Mouse (Mus musculus): ENCODE data around the gene Slc4a1. TPM values are rescaled to one million over a fixed set of nuclear protein-coding genes. Genes with fewer than 3 reads are reported as not detected.

Slc4a1 gene
- polyA plus RNA-seq, 1 experiment from 2014 or later: 2.8 TPM

DNA sequence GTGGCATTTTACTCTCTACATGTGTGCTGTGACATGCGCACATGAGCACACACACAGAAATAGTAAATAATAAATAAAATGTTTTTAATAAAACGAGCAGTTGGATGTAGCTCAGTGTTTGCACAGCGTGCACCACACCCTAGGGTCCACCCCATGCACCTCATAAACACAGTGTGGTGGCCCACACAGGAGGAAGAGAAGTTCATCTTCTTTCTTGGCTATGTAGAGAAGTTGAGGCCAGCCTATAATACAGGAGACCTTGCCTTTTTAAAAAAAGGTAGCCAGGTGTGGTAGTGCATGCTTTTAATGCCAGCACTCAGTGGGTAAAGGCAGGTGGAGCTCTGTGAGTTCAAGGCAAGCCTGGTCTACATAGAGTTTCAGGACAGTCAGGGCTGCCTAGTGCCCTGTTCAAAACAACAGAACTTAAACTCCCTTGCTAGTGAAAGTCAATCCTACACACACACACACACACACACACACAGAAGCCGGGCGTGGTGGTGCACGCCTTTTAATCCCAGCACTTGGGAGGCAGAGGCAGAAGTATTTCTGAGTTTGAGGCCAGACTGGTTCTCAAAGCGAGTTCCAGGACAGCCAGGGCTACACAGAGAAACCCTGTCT lies 8.2 kb upstream of the Slc4a1 start:
- Histone ChIP-seq H3K9ac (ENCODE audit: low read length) (no peak overlapping the region), H3K4me1 (replicated peaks; ENCODE audit: control insufficient read depth, insufficient read depth, low read length) (peaks cover 8% of the 10 kb centered on the region), H3K4me2 (ENCODE audit: low read length) (no peak overlapping the region), H3K27me3 (replicated peaks; ENCODE audit: control insufficient read depth, insufficient read depth, low read length) (no peaks in the 10 kb centered on the region), H3K9me3 (ENCODE audit: control insufficient read depth, low read length) (peaks cover 5% of the 10 kb centered on the region; the same call in 1 of the 2 replicates), H3K4me3 (ENCODE audit: low read depth, low read length) (no peak overlapping the region), H3K27ac (ENCODE audit: low read depth) (no peak overlapping the region), H3K36me3 (ENCODE audit: control insufficient read depth, insufficient read depth, low read length) (no peaks in the 10 kb centered on the region)
- ATAC-seq (replicated peaks; ENCODE audit: low FRiP score, low TSS enrichment, low read depth) (no peak), DNase-seq (ENCODE audit: low spot score) (no peak)
- 83% methylated on average over 7 of the region's 7 CpGs for WGBS

DNA sequence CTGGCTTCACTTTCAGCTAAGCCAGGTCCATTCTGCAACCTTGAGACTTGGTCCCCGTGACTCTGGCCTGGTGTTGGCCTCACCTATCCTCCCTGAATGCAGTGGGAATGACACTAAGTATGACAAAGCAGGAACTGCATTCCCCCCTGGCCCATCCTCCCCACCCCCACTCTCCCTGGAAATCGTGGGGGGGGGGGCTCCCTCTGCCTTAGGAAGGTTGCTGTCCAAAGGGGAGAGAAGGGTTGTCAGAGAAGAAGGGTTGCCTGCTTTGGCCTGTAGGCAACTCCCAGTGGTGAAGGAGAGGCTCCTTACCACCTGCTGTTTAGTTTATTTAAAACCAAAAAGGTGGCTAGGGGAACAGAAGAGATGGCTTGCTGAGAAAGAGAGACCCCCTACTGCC lies 7.6 kb upstream of the Slc4a1 start:
- no peak overlapping the region for H3K27ac ChIP-seq (ENCODE audit: low read depth)
- no peak overlapping the region for H3K9ac ChIP-seq (ENCODE audit: low read length)
- DNase-seq (ENCODE audit: low spot score) (no peak), ATAC-seq (replicated peaks; ENCODE audit: low FRiP score, low TSS enrichment, low read depth) (no peak)
- no peak overlapping the region for H3K4me3 ChIP-seq (ENCODE audit: low read depth, low read length)
- peaks cover 8% of the 10 kb centered on the region for H3K4me1 ChIP-seq (replicated peaks; ENCODE audit: control insufficient read depth, insufficient read depth, low read length)
- WGBS: 36% methylated on average over 2 of the region's 2 CpGs
- no peaks in the 10 kb centered on the region for H3K36me3 ChIP-seq (ENCODE audit: control insufficient read depth, insufficient read depth, low read length)
- no peak overlapping the region for H3K4me2 ChIP-seq (ENCODE audit: low read length)
- no peaks in the 10 kb centered on the region for H3K27me3 ChIP-seq (replicated peaks; ENCODE audit: control insufficient read depth, insufficient read depth, low read length)
- H3K9me3 ChIP-seq (ENCODE audit: control insufficient read depth, low read length): peaks cover 1% of the 10 kb centered on the region; the same call in 1 of the 2 replicates

DNA sequence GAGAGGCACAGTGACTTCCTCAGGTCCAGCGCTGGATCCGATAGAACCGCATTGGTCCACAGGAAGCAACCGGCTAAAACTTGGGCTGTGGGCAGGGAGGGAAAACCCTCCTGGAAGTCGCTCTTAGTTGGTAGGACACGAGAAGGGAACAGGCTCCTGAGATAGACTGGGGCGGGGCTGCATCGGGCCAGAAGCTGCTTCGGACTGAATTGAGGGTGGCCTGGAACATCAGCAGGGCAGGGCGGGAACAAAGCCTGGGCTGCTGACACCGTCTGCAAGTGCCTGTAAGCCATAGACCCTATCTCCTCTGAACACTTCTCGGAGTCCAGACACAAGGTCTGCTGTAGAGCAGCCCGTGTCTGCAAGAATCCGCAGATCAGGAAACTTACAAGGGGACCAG lies 6.9 kb upstream of the Slc4a1 start:
- Histone ChIP-seq H3K4me1 (replicated peaks; ENCODE audit: control insufficient read depth, insufficient read depth, low read length) (peaks cover 8% of the 10 kb centered on the region), H3K27me3 (replicated peaks; ENCODE audit: control insufficient read depth, insufficient read depth, low read length) (no peaks in the 10 kb centered on the region), H3K9me3 (ENCODE audit: control insufficient read depth, low read length) (no peaks in the 10 kb centered on the region), H3K4me2 (ENCODE audit: low read length) (no peak overlapping the region), H3K27ac (ENCODE audit: low read depth) (no peak overlapping the region), H3K36me3 (ENCODE audit: control insufficient read depth, insufficient read depth, low read length) (no peaks in the 10 kb centered on the region), H3K9ac (ENCODE audit: low read length) (no peak overlapping the region), H3K4me3 (ENCODE audit: low read depth, low read length) (no peak overlapping the region)
- 36% methylated on average over 14 of the region's 14 CpGs for WGBS
- DNase-seq (ENCODE audit: low spot score): no peak
- no peak for ATAC-seq (replicated peaks; ENCODE audit: low FRiP score, low TSS enrichment, low read depth)

DNA sequence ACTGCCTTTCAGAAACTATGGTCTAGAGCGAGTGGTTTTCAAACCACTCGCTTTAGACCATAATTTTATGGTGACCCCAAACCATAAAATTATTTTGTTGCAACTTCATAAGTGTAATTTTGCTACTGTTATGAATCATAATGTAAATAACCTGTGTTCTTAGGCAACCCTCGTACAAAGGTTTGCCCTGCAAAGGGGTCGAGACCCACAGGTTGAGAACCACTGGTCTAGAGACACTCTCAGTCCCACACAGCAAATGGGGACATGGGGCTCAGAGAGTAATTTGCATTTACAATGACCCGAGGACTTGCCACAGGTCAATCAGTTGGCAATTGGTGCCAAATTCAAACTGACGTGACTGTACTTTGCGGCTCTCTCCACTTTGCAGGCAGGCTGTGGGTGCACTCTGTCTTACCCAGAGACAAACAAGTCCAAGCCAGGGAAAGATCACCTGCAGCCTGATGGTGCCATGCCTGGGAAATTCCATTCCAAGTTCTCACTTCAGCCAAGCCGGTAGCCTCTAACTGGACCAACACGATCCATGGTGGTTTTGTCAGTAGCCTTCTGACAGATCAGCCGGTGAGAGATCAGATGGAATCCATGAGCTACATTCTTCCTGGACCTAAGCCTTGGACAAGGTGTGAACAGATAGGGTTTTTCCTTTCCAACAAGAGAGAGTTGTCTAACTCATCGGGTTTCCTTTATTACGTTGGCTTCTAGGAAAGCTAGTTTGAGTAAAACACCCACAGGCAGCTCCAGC lies 6.1 kb upstream of the Slc4a1 start:
- no peaks in the 10 kb centered on the region for H3K27me3 ChIP-seq (replicated peaks; ENCODE audit: control insufficient read depth, insufficient read depth, low read length)
- no peak overlapping the region for H3K9ac ChIP-seq (ENCODE audit: low read length)
- no peak overlapping the region for H3K4me3 ChIP-seq (ENCODE audit: low read depth, low read length)
- H3K27ac ChIP-seq (ENCODE audit: low read depth): no peak overlapping the region
- H3K4me1 ChIP-seq (replicated peaks; ENCODE audit: control insufficient read depth, insufficient read depth, low read length): peaks cover 8% of the 10 kb centered on the region
- no peak overlapping the region for H3K4me2 ChIP-seq (ENCODE audit: low read length)
- no peak for DNase-seq (ENCODE audit: low spot score)
- H3K36me3 ChIP-seq (ENCODE audit: control insufficient read depth, insufficient read depth, low read length): no peaks in the 10 kb centered on the region
- H3K9me3 ChIP-seq (ENCODE audit: control insufficient read depth, low read length): no peaks in the 10 kb centered on the region
- ATAC-seq (replicated peaks; ENCODE audit: low FRiP score, low TSS enrichment, low read depth): no peak
- 83% methylated on average over 12 of the region's 12 CpGs for WGBS

DNA sequence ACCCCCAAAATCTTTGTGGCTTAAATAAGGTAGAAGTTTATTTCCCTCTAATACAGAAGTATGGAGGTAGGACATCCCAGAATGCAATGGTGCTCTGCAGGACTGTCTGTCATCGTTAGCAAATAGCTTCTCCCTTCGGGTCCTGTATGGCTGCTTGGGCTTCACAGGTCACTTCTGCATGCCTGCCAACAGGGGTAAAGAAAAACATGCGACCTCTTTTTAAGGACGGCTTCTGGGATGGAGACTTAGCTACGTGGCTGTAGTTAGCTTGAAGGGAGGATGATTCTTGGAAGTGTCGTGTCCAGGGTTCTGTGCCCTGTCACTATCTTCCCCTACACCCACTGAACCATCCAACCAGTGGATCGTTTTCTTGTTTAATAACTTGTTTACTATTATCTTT lies 4.3 kb upstream of the Slc4a1 start:
- no peak for ATAC-seq (replicated peaks; ENCODE audit: low FRiP score, low TSS enrichment, low read depth)
- WGBS: 43% methylated on average over 7 of the region's 7 CpGs
- H3K9ac ChIP-seq (ENCODE audit: low read length): no peak overlapping the region
- no peaks in the 10 kb centered on the region for H3K36me3 ChIP-seq (ENCODE audit: control insufficient read depth, insufficient read depth, low read length)
- H3K27ac ChIP-seq (ENCODE audit: low read depth): no peak overlapping the region
- H3K27me3 ChIP-seq (replicated peaks; ENCODE audit: control insufficient read depth, insufficient read depth, low read length): no peaks in the 10 kb centered on the region
- no peak overlapping the region for H3K4me2 ChIP-seq (ENCODE audit: low read length)
- H3K9me3 ChIP-seq (ENCODE audit: control insufficient read depth, low read length): no peaks in the 10 kb centered on the region
- no peak for DNase-seq (ENCODE audit: low spot score)
- H3K4me3 ChIP-seq (ENCODE audit: low read depth, low read length): no peak overlapping the region
- 0 out of 2 replicates have a peak, but pooled peaks cover 3% of the 10 kb centered on the region for H3K4me1 ChIP-seq (replicated peaks; ENCODE audit: control insufficient read depth, insufficient read depth, low read length)

DNA sequence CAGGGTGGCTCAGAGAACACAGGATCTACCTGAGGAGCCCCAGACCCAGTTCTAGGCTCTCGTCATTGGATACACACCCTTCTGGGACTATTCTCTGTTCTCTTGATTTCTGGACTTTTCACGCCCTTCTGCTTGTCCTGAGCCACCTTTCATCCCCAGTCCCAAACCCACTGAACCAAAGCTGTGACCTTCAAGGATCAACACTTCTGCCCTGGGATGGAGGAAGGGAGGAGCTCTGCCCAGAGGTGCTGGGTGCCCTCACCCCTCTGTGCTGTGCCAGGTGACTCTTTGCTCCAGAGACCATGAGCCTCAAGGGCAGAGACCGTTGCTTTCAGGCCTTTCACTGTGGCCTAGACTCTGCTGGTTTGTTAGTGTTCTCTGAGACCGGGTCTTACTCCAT lies 3.3 kb upstream of the Slc4a1 start:
- H3K4me2 ChIP-seq (ENCODE audit: low read length): no peak overlapping the region
- H3K9ac ChIP-seq (ENCODE audit: low read length): no peak overlapping the region
- no peak overlapping the region for H3K4me3 ChIP-seq (ENCODE audit: low read depth, low read length)
- DNase-seq (ENCODE audit: low spot score): no peak
- H3K27ac ChIP-seq (ENCODE audit: low read depth): no peak overlapping the region
- no peaks in the 10 kb centered on the region for H3K4me1 ChIP-seq (replicated peaks; ENCODE audit: control insufficient read depth, insufficient read depth, low read length)
- 72% methylated on average over 4 of the region's 4 CpGs for WGBS
- no peak for ATAC-seq (replicated peaks; ENCODE audit: low FRiP score, low TSS enrichment, low read depth)
- no peaks in the 10 kb centered on the region for H3K36me3 ChIP-seq (ENCODE audit: control insufficient read depth, insufficient read depth, low read length)
- no peaks in the 10 kb centered on the region for H3K9me3 ChIP-seq (ENCODE audit: control insufficient read depth, low read length)
- H3K27me3 ChIP-seq (replicated peaks; ENCODE audit: control insufficient read depth, insufficient read depth, low read length): no peaks in the 10 kb centered on the region

DNA sequence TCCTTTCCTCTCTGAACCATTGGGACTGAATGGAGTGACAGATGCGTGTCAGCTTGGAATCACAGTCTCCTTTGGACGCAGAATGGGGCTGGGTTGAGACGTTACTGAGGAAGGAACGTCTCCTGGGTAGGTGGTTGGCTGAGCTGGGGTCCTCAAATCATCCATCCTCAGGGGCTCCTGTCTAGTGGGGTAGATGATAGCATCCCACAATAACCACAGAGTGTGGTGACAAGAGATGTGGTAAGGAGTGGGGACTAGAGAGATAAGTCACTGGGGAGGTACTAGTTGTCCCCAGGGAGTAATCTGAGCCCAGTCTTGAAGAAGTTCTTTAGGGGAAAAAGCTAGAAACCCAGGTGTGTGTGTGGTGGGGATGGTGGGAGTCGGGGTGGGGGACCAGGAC lies 2.3 kb upstream of the Slc4a1 start:
- Histone ChIP-seq H3K9ac (ENCODE audit: low read length) (no peak overlapping the region), H3K36me3 (ENCODE audit: control insufficient read depth, insufficient read depth, low read length) (no peaks in the 10 kb centered on the region), H3K4me1 (replicated peaks; ENCODE audit: control insufficient read depth, insufficient read depth, low read length) (no peaks in the 10 kb centered on the region), H3K27me3 (replicated peaks; ENCODE audit: control insufficient read depth, insufficient read depth, low read length) (no peaks in the 10 kb centered on the region), H3K27ac (ENCODE audit: low read depth) (no peak overlapping the region), H3K4me3 (ENCODE audit: low read depth, low read length) (no peak overlapping the region), H3K9me3 (ENCODE audit: control insufficient read depth, low read length) (no peaks in the 10 kb centered on the region), H3K4me2 (ENCODE audit: low read length) (no peak overlapping the region)
- DNase-seq (ENCODE audit: low spot score) (no peak), ATAC-seq (replicated peaks; ENCODE audit: low FRiP score, low TSS enrichment, low read depth) (no peak)
- 71% methylated on average over 5 of the region's 5 CpGs for WGBS

DNA sequence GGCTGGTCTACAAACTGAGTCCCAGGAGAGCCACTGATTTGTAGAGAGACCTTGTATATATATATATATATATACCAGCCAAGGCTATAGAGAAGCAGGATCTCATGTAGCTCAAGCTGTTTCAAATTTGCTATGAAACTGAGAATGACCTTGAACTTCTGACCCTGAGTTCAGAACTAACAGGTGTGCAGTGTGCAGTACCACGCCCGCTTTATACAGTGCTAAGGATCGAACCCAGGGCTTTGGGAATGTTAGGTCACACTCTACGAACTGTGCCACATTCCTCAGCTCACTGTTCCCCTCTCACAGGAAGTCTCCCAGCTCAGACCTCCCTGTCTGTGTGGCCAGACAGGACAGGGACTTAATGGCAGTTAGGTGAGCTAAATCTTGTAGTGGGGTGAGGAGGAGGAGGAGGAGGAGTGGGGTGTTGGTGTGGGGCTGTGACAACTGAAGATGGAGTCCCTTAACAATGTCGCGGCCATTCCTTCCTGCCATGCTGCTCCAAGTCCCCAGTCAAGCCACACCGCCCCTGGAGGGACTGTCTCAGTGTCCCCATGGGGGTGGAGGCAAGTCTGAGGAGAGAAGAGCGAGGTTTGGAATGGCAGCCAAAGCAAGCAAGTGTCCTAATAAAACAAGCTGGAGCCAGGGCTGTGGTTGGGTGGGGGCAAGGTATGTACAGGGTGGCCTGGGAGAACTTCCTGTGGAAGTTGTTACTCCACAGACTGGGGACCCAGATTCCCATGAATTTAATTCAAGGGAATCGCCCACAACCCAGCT lies 1.7 kb upstream of the Slc4a1 start:
- no peak for ATAC-seq (replicated peaks; ENCODE audit: low FRiP score, low TSS enrichment, low read depth)
- DNase-seq (ENCODE audit: low spot score): no peak
- Histone ChIP-seq H3K36me3 (ENCODE audit: control insufficient read depth, insufficient read depth, low read length) (no peaks in the 10 kb centered on the region), H3K27me3 (replicated peaks; ENCODE audit: control insufficient read depth, insufficient read depth, low read length) (no peaks in the 10 kb centered on the region), H3K9me3 (ENCODE audit: control insufficient read depth, low read length) (no peaks in the 10 kb centered on the region), H3K27ac (ENCODE audit: low read depth) (no peak overlapping the region), H3K9ac (ENCODE audit: low read length) (no peak overlapping the region), H3K4me3 (ENCODE audit: low read depth, low read length) (no peak overlapping the region), H3K4me1 (replicated peaks; ENCODE audit: control insufficient read depth, insufficient read depth, low read length) (no peaks in the 10 kb centered on the region), H3K4me2 (ENCODE audit: low read length) (no peak overlapping the region)
- 76% methylated on average over 9 of the region's 9 CpGs for WGBS

Data from intestine, embryonic 14.5 days (tissue).